Mouse (Mus musculus): ENCODE measurements around the gene Aldh6a1.

DNA sequence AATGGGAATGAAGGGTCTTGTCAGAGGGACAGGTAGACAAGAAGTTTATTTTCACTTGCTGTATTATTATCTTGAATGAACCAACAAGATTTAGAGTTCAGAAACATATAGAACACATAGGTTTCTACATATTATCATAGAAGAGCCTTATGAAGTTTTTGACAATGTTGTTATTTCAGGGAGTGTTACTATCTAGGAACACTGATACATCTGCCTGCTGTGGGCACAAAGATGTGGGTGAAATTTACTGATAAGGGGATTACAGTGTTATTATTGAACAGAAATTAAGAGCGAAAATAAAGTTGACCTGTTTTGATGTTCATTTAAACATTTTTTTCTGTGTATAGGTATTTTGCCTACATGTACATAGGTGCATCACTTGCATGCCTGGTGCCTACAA, 46.0 kb upstream of the Aldh6a1 start:
- TF ChIP-seq TAL1 (IDR thresholded peaks at IDR 0.05; ENCODE audit: low read length), result no peak
- no peak for TF ChIP-seq GATA1 (IDR thresholded peaks at IDR 0.05; ENCODE audit: low read length)
